Mouse (Mus musculus): ENCODE measurements at regions not wholly inside any gene's neighbourhood (a gene's known extent, or its start where the extent isn't known, plus 50 kb on each side); places are given as distances from the start of the nearest gene placed in this dataset.

DNA sequence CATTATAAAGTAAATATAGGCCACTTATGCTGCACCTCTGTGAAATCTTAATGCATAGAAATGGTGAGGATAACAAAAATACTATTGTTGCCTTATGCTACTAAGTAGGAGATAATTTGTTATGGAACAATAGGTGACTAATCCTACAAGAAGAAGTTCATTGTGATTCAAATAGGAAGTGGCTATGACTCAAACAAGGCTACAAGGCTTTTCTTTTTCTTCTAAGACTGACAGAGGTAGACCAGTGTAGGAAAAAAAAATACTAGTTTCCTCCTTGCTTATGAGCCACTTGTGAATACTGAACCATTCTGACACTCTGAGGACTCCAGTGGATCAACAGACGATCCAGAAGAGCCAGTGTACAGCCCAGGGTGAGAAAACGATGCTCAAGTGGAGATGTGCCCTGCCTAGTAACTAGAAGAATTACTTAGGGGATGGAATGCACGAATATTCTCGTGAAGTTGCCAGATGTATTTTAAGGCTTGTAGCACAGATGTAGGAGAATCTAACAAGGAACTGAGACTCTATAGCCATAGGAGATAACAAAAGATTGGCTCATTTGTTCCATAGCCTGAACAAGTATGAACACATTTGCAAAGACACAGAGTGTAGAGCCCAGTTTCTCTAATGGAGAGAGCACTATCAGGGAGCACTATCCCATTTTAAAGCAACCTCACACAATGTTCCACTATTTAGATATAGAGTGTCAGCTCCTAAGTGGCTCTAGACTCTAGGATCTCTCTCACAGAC, 60.3 kb downstream of the Fzd1 start:
- no peak for DNase-seq (ENCODE audit: low read depth, low spot score)

DNA sequence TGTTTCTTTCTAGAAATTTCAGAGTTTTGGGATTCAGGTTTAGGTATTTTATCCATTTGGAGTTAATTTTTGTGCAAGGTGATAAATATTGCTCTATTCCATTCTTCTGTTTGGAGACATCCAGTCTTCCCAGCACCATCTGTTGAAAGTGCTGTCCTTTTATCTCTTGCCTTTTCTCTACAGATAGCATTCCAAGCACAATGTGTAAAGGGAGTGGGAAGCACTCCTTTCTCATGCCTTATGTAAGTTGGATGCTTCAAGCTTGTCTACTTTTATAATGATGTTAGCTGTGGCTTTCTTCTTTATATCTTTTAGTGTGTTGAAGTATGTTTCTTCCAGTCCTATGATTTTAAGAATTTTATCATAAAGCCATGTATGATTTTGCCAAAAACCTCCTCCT, 61.1 kb downstream of the Fzd1 start:
- no peak for DNase-seq (ENCODE audit: low read depth, low spot score)

DNA sequence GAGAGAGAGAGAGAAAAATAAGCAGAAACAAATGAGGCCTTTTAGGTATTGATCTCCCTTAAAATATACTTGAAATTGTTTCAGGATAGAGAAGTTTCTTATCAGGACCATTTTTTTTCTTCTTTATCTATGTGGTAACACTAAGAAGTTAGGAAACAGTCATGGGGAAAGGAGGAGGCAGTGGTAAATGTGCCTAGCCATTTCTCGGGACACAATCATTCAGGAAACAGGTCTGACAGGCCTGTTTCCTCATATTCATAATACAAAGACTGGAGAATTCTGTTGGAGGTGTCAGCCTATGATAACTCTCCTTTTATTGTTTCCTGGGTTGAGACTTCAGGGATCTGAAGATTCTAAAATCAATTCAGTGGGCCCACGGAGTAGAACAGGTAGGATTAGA, 68.7 kb downstream of the Fzd1 start:
- DNase-seq (ENCODE audit: low read depth, low spot score), result no peak

GRCm38 (mm10) chr5:4675316-4675715, 82.5 kb downstream of the Fzd1 start:
- DNase-seq (ENCODE audit: low read depth, low spot score), result no peak

DNA sequence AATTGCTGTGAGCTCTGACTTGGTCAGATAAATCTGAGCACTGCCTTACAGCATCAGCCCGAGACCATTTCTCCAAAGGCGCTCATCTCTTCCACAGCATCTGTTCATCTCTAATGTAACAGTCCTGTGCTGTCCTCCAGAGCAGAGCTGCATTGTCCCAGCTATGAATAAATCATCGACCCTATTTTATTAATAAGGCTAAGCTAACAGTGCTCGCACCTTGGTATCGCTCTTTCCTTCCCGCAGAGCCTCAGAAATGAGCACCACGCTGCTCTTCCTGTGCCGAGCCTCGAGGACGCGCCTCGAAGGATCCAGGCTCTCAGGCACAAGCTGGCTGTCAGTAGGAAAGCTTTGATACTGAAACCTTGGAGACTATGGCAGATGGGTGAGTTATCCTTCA, 91.5 kb downstream of the Fzd1 start:
- no peak for DNase-seq (ENCODE audit: low read depth, low spot score)

DNA sequence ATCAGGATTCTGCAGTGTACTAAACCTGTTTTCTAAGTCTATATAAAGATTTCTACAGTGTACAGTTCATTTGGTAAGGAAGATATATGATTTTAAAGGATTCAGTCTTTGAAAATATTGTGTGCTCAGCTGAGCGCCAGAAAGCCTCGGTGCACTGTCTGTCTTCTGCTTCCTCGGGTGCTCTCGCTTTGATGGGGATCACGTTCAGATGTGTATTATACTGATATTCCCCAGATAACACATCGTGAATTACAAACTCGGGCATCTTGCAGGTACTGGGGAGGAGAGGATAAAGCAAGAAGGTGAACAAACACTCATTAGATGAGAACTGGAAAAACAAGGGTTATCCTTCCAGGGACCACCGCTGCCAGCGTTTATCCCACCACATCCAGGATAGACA, 91.9 kb downstream of the Fzd1 start:
- no peak for DNase-seq (ENCODE audit: low read depth, low spot score)

DNA sequence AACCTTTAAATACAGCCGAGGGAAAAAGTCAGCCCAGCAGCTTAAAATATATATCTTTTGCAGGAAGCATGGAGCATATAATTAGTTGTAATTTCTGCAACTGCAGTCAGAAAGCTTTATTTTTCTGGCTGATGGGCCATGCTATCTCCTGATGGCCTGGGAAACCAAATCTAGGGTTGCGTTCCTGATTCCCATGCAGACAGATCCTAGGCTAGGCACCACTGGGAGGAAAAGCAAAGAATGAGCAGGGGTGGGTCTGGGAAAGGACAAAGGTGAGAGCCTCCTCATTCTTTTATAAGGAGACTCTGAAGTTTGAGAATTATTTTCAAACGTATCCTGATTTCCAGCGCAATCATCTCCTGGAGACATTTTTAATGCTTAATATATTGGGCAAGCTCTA, 92.9 kb downstream of the Fzd1 start:
- DNase-seq (ENCODE audit: low read depth, low spot score), result no peak

DNA sequence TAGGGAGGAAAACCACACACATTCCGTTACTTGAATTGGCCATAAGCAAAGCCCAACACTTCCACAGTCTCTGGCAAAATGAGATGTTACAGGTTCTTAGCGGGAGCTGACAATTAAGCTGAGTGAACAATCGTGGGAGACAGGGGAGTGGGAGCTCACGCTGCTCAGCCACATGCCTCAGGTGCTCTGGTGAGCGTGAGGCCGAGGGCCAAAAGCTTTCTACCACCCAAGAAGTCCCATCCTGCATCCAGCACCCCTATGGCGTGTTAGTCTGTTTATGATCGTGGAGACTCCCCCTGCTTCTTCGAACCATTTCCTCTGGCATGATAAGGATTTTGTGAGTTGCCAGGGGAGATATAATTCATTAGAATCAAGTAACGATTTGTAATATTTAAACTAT, 93.3 kb downstream of the Fzd1 start:
- no peak for DNase-seq (ENCODE audit: low read depth, low spot score)

- no peak for DNase-seq (ENCODE audit: low read depth, low spot score)
These were observed 95.6 kb downstream of the Fzd1 start for GRCm38 (mm10) chr5:4662198-4662585.

DNA sequence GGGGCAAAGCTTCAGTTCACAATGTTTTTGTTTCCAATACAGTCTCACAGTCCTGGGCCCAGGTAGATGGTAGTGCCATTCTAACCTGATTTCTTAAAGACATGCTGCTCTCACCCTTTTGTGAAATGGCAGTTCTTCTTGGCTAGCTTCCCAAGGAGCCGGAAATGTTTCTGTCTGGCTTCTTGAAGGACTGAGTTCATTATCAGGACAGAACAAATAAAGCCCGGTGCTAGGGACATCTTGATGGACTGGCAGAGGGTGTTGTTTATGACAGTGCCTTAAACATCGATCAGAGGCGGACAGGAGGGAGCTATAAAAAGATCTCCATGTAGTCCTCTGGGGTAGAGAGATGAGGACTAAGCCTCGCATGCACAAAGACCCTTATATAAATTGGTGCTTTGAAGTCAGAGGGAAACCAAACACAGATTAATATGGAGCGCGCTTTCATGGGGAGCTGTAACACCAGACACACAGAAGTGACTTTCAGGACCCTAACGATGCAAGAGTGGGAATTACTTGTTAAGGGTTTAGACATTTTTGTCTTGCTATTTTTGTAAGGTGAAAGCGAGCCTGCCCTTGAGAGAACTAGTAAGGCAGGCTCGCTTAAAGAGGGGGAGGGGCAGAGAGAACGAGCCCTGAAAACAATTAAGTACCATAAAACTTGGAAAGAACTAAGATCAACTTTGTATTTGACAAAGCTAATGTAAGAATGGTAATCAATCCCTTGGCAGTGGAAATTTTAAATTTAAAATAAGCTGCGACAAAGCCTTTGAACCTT, 96.2 kb downstream of the Fzd1 start:
- DNase-seq (ENCODE audit: low read depth, low spot score), result no peak

- DNase-seq (ENCODE audit: low read depth, low spot score), result no peak
These were observed 99.9 kb downstream of the Fzd1 start for GRCm38 (mm10) chr5:4657982-4658381.

DNA sequence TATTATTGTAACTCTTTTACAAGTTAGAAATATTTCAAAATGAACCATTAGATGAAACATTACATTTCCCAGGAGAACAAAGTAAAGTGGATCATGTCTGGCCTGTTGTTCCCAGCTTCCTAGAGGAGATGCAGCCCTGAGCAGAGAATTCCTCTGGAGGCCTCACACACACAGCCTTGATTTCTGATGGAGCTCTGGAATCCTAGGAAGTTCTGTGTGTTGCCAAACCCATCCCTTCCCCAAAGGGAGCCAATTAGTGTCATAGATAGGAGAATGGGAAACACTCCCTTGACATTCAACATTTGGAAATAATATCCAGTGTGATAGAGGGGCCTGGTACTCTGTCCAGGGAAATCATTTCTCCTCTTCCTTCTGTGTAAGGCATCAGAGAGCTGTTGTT, 103.6 kb downstream of the Fzd1 start:
- no peak for DNase-seq (ENCODE audit: low read depth, low spot score)

GRCm38 (mm10) chr5:4651167-4651955, 106.5 kb downstream of the Fzd1 start:
- no peak for DNase-seq (ENCODE audit: low read depth, low spot score)

DNA sequence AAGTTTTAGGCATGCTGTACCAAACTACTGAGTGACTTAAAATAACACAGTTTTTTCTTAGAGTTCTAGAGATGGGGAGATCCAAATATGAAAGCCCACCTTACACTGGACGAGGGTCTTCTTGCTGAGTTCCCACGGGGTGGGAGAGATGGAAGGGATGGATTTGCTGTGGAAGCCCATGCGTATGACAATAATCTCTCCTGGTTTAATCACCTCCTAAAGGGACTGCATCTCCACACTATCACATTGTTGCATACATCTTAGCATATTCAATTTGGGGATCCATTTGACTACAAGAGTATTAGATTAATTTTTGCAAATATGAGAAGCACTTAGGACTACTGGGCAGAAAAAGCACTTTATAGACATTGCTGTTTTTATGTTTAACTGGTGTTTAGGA, 107.1 kb downstream of the Fzd1 start:
- no peak for DNase-seq (ENCODE audit: low read depth, low spot score)

DNA sequence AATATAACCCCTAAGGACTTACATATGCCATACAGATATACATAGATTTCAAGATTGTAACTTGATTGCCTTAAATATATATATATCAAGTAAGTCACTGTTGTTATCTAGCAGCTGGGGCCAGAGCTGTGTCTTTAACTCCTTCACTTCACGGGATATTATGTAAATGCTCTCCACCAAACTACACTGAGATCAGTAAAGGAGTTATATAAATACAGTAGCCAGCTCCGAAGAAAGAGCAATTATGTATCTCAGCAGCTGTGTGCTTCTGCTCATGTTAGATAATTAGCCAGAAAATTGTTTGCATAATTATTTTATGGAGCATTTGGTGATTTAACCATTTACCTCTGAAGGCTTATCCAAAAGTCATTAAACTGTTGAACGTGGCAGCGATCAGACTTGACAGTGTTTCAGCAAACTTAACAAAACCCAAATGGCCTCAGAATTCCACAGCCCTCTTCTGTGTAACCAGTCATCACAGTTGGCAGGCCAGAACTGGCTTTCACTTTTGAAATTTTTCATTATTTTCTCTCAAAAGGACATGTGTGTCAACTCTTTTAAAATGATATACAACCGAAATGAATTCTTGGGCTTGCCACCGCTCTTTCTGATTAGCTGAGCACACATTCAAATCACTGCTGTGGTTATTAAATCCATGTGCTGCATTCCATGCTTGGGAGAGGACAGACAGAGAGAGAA, 107.8 kb downstream of the Fzd1 start:
- no peak for DNase-seq (ENCODE audit: low read depth, low spot score)

GRCm38 (mm10) chr5:4641041-4641440, 116.8 kb downstream of the Fzd1 start:
- DNase-seq (ENCODE audit: low read depth, low spot score), result no peak

DNA sequence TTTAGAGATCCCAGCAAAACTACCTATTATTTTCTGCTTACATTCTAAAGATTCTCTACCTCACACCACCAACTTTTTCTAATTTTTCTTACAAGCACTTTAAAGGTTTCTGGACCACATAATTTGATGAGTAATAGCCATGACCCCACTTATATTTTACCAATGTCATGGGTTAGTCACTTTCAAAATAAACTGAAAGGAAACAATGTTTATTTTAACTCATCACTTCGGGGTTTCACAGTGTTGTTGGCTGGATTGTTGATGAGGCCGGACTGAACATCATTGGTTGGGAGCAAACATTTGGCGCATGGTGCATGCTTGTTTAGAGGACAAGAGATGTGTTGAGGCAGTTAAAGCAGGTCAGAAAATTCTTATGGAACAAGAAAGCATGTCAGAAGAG, 124.1 kb downstream of the Fzd1 start:
- no peak for DNase-seq (ENCODE audit: low read depth, low spot score)

DNA sequence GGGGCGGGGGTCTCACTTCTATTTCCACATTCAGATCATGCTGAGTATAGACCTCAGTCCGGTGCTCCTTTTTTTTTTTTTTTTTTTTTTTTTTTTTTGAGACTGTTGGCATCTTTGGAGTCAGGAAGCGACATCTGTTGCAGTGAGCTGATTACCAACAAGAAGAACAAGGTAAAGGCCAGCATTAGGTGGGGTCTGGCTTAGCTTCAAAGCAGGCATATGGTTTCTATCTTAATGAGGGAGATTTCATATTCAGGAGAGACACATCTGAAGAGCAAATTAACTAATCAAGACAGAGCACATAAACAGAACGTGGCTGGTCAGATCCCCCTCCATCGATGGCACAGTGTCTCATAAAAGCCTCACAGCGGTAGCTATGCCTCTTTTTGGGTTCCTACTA, 132.6 kb downstream of the Fzd1 start:
- no peak for DNase-seq (ENCODE audit: low read depth, low spot score)

DNA sequence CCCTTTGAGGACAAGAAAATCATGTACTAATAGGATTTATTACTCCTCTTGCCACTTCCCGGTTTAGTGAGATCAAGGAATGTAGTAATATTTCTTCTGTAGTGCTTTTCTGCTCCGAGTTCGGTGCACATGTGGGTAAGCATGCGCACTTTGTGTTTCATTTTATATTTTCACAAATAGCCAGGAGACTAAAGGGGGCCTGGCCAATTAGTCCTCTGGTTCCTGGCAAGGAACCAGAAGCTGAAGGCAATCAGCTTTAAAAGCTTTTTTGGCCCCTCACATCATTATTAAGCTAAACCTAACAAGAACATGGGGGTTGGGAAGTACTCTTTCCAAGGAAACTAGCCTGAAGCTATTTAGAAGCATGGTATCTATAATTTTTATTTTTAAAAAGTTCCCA, 134.2 kb downstream of the Fzd1 start:
- no peak for DNase-seq (ENCODE audit: low read depth, low spot score)

- DNase-seq (ENCODE audit: low read depth, low spot score), result no peak
These were observed 137.2 kb downstream of the Fzd1 start for GRCm38 (mm10) chr5:4620513-4621210.

DNA sequence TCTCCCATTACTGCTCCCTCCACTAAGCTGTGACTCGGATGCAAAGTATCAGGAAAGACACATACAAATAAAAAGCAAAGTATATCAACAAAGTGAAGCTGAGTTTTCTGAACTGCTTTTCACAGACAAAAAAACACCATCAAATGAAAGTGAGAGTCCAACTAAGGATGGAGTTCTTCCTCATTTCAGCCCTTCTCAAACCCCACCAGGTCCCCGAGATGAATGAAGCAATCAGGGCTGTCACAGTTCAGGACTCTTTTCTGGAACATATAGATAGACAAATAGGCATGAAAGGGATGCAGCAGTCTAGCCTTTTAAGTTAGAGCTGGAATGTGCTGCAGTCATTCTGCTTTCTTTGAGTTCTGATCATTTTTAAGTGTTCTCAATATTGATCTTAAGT, 142.6 kb downstream of the Fzd1 start:
- no peak for DNase-seq (ENCODE audit: low read depth, low spot score)
